Mouse (Mus musculus) Muller cell, postnatal 12 days (primary cell): ENCODE data around the gene Cmtm8.

Source experiments
- DNase-seq: peaks from one replicate; pipeline ENCODE4 v3.0.0-alpha.2; 2015; ENCODE audit errors: inconsistent ontology term

Gene Cmtm8

DNA sequence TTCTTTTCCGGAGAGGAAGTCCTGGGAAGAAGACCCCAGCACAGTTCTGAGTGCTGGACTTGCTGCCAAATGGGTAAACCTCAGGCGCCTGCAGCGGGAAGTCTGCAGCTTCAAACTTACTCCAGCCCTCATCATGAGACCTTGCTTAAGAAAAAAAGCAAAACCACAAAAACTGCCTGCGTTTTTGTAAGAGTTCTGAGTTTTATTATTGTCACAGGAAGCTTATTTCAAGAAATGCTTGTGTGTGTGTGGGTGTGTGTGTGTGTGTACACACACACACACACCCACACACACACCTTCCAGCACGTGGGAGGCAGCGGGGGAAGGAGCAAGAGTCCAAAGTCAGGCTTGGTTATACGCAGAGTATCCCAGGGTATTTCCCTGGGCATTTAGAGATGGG lies 85.7 kb downstream of the Cmtm8 start:
- DNase-seq: no peak

DNA sequence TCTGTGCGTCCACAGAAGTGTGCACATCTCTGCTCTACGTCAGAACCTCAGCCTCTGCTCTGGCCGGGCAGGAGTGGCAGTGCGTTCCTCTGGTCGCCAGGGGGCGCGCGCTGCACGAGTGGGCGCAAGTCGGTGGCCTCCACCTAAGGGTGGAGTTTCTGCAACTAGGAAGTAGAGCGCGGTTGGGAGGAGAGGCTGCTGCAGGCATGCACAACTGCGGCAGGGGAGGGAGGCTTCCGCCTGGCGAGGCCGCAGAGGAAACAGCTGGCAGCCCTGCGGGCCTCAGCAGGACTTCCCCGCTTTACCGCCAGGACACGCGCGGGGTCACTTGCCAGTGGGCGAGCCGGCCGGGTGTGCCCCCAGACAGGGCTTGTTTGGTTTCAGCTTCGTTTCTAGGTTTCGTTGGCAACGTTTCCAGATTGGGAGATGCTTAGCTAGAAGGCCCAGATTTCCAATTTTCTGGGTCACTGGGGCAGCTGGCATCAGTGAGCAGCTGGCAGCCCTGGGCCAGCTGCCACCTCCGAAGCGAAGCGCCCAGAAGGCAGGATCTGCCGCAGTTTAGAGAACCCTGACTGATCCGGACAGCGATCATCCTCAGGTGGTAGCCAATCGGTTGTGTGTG lies 91.0 kb downstream of the Cmtm8 start:
- peak; percentile 94 for DNase-seq

DNA sequence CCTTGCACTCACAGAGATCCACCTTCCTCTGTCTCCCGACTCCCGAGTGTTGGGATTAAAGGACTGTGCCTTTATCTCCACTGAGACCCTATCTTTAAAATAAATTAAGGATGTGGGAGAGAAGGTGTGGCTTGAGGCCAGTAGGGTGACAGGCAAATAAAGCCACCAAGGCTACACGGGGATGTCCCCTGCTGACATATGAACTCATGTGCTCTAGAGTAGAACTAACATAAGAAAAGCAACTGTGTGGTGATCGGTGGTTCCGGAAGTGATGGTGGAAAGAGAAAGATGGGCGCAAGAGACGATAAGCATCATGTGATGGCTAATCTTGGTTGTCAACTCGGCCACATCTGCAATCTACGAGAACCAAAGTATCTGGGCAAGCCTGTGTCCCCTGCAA lies 91.6 kb downstream of the Cmtm8 start:
- no peak for DNase-seq

DNA sequence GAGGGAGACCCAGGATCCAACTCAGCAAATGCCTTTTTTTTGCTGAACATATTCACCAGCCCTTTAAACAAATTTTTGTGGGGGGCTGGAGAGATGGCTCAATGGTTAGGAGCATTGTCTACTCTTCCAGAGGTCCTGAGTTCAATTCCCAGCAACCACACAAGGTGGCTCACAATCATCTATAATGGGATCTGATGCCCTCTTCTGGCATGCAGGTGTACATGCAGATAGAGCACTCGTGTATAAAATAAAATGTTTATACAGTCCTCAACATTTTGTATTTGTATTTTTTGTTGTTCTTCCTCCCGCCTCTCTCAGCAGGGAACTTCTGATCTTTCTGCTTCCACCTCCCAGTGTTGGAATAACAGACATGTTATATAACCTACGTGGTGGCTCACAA lies 92.4 kb downstream of the Cmtm8 start:
- DNase-seq: no peak

DNA sequence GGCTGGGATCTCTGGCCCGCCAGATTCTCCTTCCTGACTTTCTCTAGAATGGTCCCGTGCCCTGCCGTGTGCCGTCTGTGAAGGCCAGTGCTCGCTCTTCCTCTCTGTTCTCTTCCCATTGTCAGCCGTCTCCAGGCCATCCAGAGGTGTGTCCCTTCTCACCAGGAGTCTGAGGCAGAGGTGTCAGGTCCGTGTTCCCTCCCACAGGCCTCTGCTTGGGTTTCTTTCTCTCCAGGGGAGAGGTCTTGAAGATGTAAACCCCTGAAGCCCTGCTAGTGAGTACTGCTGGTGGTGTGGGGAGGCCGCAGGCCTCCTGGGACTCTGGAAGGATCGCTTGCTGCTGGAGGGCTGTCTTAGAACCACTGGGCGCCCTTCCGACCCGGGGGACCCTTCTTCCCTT lies 96.5 kb downstream of the Cmtm8 start:
- no peak for DNase-seq

DNA sequence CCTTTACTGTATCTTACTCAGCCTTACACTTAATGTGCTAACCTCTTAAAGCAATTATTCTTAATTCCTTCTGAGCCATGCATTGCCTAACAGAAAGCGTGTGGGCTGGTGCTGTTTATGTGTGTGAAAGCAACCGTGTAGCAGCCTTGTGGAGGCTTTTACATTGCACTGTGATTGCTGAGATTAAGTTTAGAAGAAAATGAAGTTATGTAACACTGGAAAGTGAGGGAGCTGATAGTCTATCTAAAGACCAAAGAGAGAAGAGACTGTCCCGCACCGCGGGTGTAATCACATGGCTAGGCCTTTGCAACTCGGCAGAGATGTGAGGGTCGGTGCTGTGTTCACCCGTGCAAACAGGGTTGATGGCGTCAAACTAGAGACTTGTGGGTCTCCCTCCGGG lies 96.9 kb downstream of the Cmtm8 start:
- no peak for DNase-seq

DNA sequence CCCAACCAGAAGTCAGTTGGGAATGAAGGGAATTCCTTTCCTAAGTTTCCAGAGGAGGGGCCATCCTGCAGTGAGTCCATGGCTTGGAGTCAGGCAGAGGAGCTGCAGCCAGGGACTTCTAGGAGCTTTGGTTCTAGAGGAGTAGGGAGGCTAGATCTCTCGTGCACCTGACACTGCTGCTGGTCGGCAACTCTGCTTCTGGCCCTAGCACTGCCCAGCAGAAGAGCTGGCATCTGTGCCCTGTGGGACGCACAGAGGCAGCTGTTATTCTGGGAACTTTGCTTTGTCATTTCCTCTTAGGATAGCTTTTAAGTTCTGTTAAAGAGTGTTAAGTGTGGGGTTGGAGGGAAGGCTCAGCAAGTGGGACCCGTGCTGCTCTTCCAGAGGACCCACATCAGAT lies 98.3 kb downstream of the Cmtm8 start:
- DNase-seq: no peak

DNA sequence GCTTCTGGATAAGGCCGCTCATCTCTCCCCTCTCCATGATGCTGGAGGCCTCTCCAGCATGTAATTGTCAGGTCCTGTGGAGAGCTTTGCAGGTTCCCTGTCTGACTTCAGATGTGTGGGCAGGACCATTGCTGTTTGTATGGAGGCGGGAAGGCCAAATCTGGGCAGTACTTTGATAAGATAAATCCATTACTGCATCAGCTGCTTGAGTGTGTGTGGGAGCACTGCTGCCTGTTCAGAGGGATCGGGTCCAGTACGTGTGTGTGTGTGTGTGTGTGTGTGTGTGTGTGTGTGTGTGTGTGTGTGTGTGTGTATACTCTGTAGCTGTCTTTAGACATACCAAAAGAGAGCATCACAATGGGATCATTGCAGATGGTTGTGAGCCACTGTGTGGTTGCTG lies 98.8 kb downstream of the Cmtm8 start:
- no peak for DNase-seq

DNA sequence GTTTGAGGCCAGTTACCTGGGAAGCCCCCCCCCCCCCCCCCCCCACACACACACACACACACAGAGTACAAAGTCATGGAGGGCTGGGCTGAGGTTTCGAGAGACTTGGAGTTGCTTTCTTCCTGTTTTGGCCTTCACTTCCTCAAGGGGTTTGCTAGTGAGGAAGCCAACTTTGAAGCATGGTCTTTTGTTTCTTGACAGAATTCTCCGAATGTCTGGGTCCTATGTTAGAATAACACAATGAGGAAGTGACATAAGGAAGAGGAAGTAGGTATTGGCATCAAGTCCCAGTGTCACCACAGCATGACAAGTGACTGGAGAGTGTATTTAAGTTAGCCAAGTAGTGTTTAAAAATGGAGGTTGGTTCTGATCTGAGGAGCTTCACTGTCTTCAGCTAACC lies 101.2 kb downstream of the Cmtm8 start:
- no peak for DNase-seq

DNA sequence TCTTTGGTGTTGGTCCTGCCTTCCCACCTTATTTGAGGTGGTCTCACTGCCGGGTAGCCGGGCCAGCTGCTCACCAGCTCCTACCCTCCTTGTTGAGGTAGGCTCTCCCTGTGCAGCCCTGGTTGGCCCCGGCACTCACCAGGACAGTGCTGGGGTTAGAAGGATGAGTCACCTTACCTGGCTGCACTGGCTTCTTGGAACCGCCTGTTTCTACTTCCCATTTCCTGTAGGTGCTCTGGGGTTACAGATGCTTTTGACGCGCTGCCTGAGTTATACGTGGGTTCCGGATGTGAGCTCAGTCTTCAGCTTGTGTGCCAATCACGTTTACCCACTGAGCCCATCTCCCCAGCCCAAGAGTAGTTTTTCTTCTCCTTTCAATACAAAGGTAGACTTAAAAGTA lies 103.6 kb downstream of the Cmtm8 start:
- no peak for DNase-seq
